Mouse (Mus musculus) hematopoietic stem cell, adult 5-6 weeks (primary cell): ENCODE results near the gene Akap13. TPM values are rescaled to one million over a fixed set of nuclear protein-coding genes. Genes with fewer than 3 reads are reported as not detected.

Source experiments
- ATAC-seq, 2 experiments: fragments of 125-278 bp in 1 of 2; replicated peaks in 1 of 2; 2 replicates each; pipeline ENCODE4 v1.8.0; 2016 to 2017; ENCODE audit warnings: inconsistent platforms in 2 of 2, mild to moderate bottlenecking in 2 of 2, moderate number of reproducible peaks in 2 of 2, low read depth in 1 of 2, moderate TSS enrichment in 1 of 2; ENCODE audit not compliant: low FRiP score in 2 of 2, poor library complexity in 2 of 2, severe bottlenecking in 2 of 2, insufficient read depth in 1 of 2, low TSS enrichment in 1 of 2
- total RNA-seq: library from RNA; stranded (forward); fragments of 172-1452, 232-1000 nt; gene quantifications from 2 replicates; pipeline ENCODE4 v1.2.3, GENCODE M21; 2017

Gene Akap13
- total RNA-seq, 1 experiment from 2014 or later: 299 TPM

DNA sequence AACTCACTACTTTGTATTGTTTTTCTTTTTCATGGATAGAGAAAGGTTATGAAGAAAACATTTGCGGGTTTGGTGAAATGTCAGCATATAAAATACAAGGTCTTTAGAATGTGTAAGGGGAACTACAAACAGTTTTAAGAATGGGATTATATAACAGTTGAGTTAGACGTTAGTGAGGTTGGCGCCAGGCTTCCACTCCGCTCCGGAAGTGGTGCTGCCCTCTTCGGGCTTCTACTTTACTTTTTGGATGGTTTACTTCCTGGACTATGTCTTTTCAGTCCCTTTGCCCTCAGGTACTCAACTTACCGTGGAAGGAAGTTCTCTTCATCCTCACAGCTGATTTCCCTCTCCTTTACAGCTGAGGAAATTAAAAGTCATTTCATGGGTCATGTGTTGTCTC lies 43.9 kb downstream of the Akap13 start:
- ATAC-seq: no peak

DNA sequence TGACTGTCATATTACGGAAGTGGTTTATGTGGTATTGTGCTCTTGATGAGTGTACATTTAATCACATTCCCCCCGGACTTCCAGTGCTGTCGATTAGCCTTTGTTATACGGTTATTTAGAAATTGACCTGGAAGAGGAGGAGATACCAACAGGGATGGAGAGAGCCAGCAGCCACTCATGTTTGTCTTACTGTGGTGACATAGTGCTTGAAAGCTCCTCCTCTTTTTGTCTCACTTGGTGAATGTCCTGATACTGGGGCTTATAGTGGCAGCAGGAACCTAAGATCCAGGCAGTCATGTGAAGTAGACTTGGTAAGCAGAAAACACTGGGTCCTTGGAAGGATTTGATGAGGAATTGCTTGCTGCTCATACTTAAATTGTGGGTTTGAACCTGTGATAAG lies 44.8 kb downstream of the Akap13 start:
- ATAC-seq: no peak

DNA sequence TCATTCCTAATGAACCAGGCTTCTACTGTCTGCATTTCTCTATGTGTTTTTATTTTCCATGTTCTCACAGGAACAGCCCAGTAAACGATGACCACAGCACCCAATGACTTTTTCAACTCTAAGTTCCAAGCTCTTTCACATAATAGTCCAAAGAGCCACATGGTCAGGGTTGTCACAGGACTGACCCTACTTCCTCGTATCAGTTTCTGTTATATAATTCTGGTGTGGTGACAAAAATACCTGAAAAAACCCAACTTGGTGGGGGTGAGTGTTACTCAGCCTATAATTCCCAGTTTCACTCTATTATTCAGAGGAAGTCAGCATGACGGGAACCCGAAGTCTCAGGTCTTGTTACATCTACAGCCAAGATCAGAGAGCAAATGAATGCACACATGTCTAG lies 45.5 kb downstream of the Akap13 start:
- ATAC-seq: no peak

DNA sequence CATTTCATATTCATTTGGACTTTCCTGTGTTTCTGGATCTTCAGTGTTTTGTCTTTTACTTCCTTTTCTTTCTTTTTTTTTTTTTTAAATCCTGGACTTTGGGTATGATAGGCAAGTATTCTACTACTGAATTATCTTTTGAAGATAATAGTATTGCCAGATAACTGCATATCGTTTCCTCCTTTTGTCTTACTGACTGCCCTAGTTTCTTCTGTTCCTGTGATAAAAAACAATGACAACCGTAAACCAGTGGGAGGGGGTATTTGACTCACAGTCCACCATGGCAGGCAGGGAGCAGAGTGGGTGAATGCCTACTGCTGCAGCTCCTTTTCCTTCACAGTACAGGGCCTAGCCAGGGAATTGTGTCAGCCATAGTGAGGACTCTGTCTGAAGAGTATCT lies 49.2 kb downstream of the Akap13 start:
- ATAC-seq: no peak

DNA sequence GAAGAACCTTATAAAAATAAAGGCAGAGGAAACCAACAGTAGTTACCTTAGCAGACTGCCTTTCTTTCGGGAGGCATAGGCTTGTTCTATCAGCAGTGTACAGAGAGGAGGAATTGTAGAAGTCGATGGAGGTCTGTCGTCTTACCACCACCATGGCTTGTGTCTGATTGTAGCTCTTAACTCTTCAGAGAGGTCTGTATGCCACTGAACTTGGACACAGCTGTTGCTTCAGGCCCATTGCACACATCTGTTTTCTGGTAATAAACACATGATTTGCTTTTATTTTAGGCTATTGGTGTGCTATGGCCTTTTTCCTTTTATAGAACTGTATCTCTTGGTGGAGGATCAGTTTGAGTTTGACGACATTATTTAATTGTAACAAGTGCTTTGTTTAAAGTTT lies 51.3 kb downstream of the Akap13 start:
- ATAC-seq: no peak

DNA sequence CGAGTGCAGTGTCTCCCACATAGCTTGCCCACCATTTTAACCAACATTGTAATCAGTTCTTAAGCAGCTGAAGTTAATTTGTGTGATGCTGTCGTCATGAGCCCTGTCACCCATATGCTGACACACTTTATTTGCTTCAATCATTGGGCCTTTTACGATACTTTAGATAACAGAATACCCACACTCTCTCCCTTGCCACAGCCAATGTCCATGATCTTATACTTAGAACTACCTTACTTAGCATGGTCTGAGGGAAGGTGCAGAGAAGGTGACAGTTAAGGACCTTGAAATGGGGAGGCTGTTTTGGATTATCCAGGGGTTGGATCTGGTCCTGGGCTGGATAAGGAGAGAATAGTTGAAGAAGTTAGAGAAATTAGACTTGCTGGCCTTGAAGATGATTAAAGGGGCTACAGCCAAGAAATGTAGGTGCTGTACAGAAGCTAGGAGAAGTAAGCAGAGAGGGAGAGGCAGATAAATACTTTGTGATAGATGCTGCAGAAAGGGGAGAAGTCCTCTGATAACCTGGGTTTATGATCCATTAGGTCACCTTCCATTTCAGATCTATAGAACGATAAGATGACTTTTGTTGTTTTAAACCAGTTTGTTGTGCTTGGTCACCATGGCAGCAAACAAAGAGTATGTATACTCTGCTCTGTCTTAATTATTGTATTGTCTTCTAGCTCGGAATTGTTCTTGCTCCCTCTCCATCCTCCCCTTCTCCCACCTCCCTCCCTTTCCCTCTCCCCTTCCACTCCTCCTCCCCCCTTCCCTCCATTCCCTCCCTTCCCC lies 53.9 kb downstream of the Akap13 start:
- no peak for ATAC-seq

DNA sequence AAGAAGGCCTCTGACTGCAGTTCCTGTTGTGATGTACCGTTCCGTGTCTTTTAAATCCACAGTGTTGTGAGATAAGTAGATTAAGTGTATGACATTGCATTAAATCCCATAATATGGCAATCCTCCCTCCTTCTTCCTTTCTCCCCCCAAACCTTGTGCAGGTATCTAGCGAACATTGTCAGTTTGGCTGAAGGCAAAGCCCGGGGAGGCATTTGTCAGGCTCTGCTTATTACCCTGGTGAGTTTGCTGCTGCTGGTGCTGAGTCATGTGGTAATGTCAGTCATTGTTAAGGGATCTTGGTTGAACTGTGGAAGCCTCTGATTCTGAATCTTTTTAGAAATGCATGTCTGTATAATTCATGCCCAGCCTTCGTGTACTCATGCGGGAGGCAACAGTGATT lies 60.1 kb downstream of the Akap13 start:
- ATAC-seq: no peak

DNA sequence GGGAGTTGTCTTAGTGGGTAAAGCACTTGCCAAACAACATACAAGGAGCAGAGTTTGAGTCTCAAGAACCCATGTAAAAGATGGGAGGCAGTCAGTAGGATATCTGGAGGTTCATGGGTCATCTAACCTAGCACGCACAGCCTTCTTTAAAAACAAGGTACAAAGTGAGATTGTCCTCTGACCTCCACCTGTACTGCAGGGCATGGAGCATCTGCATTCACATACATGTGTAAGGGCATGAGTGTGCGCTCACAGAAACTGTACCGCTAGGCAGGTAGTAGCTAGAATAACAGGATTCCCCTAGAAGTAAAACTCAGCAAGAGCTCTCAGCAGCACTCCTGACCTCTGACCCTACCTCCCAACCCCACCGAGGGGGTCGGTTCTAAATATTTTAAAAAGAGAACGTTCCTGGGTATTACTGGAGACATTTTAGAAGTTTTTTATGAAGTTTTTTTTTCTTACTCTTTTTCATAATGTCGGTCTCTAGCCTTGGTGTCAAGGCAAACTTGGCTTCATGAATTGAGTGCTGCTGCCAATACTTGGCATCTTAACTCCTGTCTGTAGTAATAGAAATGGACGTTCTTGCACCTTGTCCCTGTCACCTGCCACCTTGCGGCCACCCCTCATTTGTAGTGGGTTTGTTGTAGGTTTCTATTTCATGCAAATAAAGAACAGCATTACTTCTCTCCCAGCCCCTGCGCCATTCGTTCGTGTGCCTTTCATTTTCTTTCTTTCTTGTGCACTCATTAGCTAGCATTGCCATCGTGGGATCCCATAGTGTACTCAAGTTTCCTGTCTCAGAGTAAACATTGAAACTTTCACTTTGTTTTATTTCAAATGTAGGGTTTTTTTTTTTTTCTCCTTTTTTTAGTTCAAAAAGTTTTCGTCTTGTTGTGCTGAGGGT lies 61.6 kb downstream of the Akap13 start:
- no peak for ATAC-seq

DNA sequence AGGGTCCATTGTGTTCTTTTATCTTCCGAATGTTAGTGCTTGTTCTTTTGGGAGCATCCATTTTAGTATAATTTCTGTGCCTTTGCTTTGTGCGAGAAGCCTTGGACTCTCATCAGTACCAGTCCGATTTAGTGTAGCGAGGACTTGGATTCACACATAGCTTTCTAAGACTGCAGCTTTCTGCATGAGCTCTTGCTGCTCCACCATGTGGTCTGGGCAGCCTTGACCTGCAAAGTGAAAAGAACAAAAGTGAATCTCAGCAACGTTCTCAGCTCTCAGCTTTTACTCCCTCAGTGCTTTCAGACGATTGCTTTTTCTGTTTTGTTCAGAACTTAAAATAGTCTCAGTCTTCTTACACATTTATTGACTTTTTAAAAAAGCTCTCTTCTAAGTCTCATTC lies 65.2 kb downstream of the Akap13 start:
- no peak for ATAC-seq

DNA sequence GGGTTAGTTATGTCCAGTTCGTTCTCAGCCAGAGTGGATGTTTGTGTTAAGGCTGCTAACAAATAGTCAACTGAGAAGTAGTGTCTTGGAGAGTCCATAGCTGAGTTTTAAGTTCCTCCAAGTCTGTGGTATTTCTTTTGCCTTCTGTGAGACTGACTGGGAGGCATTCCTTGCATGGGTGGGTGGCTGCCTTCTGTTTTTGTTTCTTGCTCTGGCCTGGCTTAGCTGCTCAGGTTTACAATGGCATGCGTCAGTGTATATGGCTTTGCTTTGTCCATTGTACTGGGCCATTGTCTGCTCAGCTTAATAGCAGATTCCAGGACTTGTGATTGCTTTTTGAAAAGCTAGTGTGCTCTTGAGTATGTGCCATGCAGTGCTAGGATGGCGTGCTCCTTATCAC lies 65.9 kb downstream of the Akap13 start:
- no peak for ATAC-seq

DNA sequence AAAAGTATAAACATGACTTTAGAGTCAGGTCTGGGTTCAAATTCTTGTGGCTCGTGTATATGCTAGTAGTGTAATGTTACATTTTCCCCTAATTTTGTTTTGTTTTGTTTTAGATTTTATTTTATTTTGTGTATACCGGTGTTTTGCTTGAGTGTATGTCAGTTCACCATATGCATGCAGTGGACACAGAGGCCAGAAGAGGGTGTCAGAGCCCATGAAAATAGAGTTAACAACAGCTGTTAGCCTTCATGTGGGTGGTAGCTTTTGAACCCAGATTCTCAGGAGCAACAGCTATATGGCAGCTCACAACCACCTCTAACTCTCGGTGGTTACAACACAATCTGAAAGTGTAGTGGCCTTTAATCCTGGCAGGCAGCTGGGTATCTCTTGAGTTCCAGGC lies 66.9 kb downstream of the Akap13 start:
- no peak for ATAC-seq

DNA sequence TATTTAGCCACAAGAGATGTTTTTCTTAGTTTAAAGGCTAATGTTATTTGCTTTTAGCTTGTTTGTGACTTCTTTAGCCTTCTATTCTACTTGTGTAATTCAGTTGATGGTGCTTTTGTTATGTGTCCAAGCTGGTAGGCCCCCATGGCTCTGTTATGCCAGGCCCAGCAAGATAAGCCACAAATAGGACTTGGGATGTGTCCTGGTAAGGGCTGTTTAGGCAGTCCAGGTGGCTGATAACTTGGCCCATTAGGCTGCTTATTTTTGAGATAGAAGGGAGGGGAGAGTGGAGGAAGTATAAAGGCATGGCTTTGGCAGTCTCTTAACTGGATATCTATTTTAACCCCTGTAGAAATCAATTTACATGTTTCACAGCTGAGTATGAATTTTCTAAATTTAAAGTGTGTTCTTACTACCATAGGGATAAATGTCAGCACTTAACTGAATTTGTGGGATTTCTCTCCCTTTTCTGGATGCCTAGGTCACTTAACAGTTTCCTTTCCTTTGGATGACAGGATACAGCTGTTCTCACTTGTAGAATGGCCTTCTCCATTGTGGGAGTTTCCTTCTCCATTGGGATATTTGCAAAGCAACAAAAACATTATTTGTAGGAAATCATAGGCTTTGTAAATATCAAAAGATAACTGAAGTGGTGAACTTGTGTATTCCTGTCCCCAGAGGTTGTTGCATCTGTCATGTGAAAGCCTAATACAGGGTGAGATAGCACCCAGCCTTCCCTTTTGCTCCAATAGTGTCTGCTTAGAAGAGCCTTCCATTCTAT lies 69.6 kb downstream of the Akap13 start:
- ATAC-seq: no peak

DNA sequence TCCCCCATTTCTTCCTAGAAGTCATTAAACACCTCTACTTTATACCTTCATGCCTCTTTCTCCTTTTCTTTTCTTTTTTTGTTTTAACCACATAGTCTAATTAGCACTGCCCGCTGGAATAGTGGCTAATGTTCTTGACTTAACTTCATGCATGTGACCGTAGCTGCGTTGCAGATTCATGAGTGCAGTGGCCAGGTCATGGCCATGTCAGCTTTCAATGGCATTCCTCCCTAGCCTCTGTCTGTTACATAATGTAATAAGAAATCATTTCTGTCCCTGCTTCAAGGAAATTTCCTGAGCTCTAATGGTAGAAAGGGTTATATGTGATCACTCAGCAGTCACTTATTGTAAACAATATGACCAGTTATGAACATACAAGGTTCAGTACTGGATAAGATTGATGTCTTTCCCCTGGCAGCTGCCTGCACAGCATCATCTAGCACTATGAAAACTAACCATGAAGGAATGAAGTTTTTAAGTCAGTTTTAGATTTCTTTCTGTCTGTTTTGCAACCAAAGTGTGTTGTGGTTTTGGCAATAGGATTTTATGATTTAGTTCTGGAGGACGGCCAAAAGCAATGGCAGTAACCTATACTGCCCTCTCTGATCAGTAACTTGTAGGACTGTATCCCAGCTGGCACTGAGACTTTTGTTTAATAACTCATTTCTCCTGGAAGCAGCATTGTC lies 70.5 kb downstream of the Akap13 start:
- no peak for ATAC-seq

DNA sequence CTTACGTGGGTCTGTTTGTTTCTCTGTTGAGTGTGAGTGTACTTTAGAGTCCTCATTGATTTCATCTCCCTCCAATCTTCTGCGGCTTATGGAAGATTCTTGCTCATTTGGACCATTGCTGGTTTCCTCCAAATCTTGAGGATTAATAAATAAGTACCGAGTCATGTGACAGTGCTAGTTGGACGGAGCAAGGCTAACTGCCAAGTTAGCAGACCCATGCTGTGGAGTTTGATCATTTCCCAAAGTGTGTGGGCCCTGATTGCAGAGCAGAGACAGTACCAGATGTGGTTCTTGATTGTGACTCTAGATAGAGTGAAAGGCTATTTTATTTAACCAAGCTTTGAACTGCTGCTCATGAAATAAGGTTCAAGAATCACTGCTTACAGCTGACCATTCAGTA lies 73.4 kb downstream of the Akap13 start:
- no peak for ATAC-seq

DNA sequence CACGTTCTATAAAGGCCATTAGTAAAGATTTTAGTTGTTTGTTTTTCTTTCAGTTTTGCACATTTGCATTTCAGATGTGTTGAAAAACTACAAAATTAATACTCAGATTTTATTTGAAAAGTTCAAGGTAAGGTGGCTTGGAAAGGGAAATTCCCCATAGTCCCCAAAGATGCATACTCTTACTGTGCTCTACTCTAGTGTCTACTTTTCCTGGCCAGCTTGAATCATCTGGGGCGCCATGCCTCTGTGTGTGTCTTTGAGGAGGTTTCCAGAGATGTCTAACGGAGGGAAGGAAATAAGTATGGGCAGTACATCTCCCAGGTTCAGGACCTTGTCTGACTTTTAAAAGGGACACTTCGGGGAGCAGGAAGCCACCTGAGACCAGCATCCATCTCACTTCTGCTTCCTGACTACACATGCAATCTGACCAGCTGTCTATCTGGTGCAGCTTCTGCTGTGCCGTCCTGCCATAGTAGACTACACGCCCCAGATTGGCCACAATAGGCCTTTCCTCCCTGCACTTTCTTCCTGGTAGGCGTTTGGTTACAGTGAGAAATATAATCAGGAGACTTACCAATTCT lies 74.6 kb downstream of the Akap13 start:
- no peak for ATAC-seq

DNA sequence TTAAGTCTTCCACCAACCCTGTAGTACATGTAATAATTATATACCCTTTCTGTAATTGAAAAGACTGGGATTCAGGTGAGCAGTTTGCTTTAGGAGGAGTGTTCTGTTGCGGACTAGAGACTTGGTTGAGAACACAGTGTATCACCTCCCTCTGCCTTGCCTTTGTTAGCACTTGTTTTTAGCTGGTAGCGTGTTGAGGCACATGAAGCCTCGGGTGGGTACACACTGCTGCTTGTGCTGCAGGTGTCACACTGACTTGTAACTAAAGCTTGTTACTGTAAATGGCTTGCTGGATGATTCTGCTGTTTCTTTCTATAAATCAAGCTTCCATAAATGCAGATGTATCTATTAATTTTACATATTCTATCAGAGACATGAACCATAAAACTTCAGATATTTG lies 75.3 kb downstream of the Akap13 start:
- ATAC-seq: no peak

DNA sequence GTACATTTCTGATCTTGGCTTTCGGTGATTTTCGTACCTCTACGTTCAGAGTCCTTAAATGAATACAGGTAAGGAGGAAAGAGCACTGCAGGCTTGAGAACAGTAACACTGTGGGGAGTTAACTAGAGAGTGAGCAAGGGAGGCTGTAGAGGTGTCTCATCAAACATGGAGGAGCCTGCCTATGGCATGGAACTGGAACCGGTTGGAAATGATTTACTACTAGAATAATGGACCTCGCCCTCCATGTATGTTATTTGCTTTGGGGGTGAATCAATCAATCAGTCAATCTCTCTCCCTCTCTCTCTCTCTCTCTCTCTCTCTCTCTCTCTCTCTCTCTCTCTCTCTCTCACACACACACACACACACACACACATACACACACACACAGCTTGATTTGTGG lies 77.7 kb downstream of the Akap13 start:
- ATAC-seq: no peak
